Mouse (Mus musculus): ENCODE results near the gene Plxna2. TPM values are rescaled to one million over a fixed set of nuclear protein-coding genes. Genes with fewer than 3 reads are reported as not detected.

Gene Plxna2
- polyA plus RNA-seq, 2 experiments from 2014 or later = not detected

DNA sequence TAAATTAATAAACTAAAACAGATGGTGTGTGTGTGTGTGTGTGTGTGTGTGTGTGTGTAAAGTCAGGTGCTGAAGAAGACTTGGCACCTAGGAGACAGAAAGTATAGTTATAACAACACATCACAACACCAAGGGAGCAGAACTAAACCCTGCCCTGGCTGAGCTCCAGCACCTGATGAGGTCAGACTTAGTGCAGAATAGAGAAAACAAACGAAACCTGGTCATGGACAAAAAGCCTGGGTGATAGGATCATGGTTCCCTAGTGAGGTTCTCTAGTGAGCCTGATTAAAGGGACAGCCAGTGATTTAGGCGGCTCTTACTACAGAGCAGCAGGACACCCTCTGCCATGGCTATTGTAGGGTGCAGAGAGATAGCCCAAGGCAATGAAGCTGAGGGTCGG lies 218.2 kb downstream of the Plxna2 start:
- ATAC-seq = no peak

DNA sequence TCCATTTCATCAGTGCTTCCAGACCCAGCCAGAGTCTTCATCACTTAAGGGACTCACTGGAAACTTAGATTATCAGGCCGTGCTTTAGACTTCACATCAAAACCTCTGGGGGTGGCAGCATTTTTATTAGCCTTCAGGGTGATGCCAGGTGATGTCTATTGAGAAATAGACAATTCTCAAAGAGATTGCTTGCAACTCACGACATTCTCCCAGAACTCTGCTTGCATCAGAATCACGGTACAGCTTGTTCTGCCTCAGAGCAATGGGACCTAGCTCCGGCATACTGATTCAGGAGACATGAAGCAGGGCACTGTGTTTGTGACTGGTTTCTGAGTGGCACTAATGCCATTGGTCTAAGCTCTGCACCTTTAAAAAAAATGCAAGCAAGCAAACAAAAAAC lies 218.7 kb downstream of the Plxna2 start:
- ATAC-seq = no peak

GRCm38 (mm10) chr1:194839230-194839910 lies 221.4 kb downstream of the Plxna2 start:
- no peak for ATAC-seq

- no peak for ATAC-seq
These were observed 225.0 kb downstream of the Plxna2 start for GRCm38 (mm10) chr1:194843020-194843419.

DNA sequence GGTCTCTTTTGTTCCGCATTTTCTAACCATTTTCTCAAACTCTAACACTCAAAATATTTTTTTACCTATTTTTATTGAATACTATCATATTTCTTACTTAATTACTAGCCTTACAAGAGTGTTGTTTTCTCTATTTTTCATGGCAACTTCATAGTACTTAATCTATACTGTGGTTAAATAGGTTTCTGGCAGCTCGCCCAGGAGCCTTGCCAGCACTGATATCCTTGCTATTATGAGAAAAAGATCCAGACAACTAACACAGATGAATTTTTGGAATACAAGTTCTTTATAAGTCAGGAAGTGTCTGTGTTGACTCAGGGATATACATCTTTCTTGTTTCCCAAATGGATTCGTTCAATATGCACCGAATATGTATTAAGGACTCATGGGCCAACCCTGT lies 229.0 kb downstream of the Plxna2 start:
- no peak for ATAC-seq

- no peak for ATAC-seq
These were observed 233.4 kb downstream of the Plxna2 start for GRCm38 (mm10) chr1:194851242-194852064.

DNA sequence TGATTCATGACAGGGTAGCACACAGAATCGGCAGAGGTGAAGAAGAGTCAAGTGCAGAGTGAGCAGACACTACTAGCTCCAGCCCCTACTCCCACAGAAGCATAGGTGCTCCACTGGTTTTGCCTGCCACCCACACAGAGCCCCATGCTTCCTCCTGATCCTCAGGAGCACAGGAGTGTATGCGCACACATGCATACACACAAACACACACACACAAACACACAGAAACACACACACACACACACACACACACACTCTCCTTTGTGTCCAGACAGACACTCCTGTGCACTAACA lies 234.0 kb downstream of the Plxna2 start:
- ATAC-seq = no peak

Measured in activated CD4-positive, CD25-positive, alpha-beta regulatory T cell, adult 4 months (primary cell).